Mouse (Mus musculus) stomach, postnatal 0 days (tissue): ENCODE measurements around the gene Fam83g. TPM values are rescaled to one million over a fixed set of nuclear protein-coding genes. Genes with fewer than 3 reads are reported as not detected.

Source experiments
- ATAC-seq: fragments of 200-750 bp; cut with Nextera tagmentation; 2 replicates; pipeline ENCODE4 v1.8.0; 2017; ENCODE audit not compliant: low FRiP score, low TSS enrichment
- DNase-seq: peaks from one replicate; pipeline ENCODE4 v3.0.0-alpha.2; 2016; ENCODE audit warnings: low spot score
- H3K27ac ChIP-seq: fragments of 300-500 bp; sonication (generic); replicated peaks from 2 replicates; pipeline ENCODE4 v1.5.1; 2014; ENCODE audit warnings: mild to moderate bottlenecking, control low read depth
- H3K27me3 ChIP-seq: fragments of 300-500 bp; sonication (generic); 2 replicates; pipeline ENCODE4 v1.6.1; 2014; ENCODE audit warnings: low read length; ENCODE audit not compliant: control insufficient read depth, insufficient read depth
- H3K36me3 ChIP-seq: fragments of 300-500 bp; sonication (generic); 2 replicates; pipeline ENCODE4 v1.6.1; 2014; ENCODE audit warnings: low read length, mixed read lengths; ENCODE audit not compliant: control insufficient read depth, insufficient read depth
- H3K4me1 ChIP-seq: fragments of 300-500 bp; sonication (generic); replicated peaks from 2 replicates; pipeline ENCODE4 v1.6.1; 2014; ENCODE audit warnings: antibody characterized with exemption; ENCODE audit not compliant: control insufficient read depth, insufficient read depth
- H3K4me2 ChIP-seq: fragments of 300-500 bp; sonication (generic); replicated peaks from 2 replicates; pipeline ENCODE4 v1.6.1; 2014; ENCODE audit warnings: low read depth, mild to moderate bottlenecking, control low read depth, moderate library complexity
- H3K4me3 ChIP-seq: fragments of 300-500 bp; sonication (generic); 2 replicates; pipeline ENCODE4 v1.5.1; 2014; ENCODE audit warnings: low read depth, low read length, control low read depth
- H3K9ac ChIP-seq: fragments of 300-500 bp; sonication (generic); 2 replicates; pipeline ENCODE4 v1.6.1; 2014; ENCODE audit warnings: mild to moderate bottlenecking, low read length, control low read depth, mixed read lengths
- H3K9me3 ChIP-seq: fragments of 300-500 bp; sonication (generic); 2 replicates; pipeline ENCODE4 v1.6.1; 2016; ENCODE audit warnings: low read length; ENCODE audit not compliant: control insufficient read depth
- CTCF ChIP-seq: IDR thresholded peaks from 2 replicates; pipeline ENCODE4 v1.5.1; 2016; ENCODE audit warnings: antibody characterized with exemption, low read depth, mild to moderate bottlenecking, moderate library complexity
- EP300 ChIP-seq: optimal IDR thresholded peaks from 2 replicates; pipeline ENCODE3; 2016; ENCODE audit warnings: antibody characterized with exemption
- WGBS: fragments of 180-500 bp; shearing (Covaris S2); extraction: QIAGEN DNeasy Blood & Tissue Kit; methylation state at CpG from one replicate; pipeline ENCODE4 v1.1.7; 2014; 5-methylcytosine and 5-hydroxymethylcytosine counted together
- polyA plus RNA-seq: library from polyadenylated mRNA; unstranded; fragments of >200 nt; fragmentation: Nextera tagmentation; extraction: Ambion mirVana; gene quantifications from 2 replicates; pipeline ENCODE4 v1.2.1, GENCODE M21; 2015

Gene Fam83g
- polyA plus RNA-seq, 1 experiment from 2014 or later: 4.5 TPM

GRCm38 (mm10) chr11:61645357-61645857 lies 38.5 kb upstream of the Fam83g start:
- no peaks in the 10 kb centered on the region for H3K36me3 ChIP-seq
- no peak for ATAC-seq
- DNase-seq: no peak
- no peaks in the 10 kb centered on the region for H3K9me3 ChIP-seq
- H3K9ac ChIP-seq: no peak overlapping the region
- no peak overlapping the region for H3K27ac ChIP-seq
- peaks cover 3% of the 10 kb centered on the region; the same call in 1 of the 2 replicates for H3K4me1 ChIP-seq
- no peaks in the 10 kb centered on the region for H3K27me3 ChIP-seq
- H3K4me2 ChIP-seq: no peak overlapping the region
- TF ChIP-seq EP300 (no peak), CTCF (no peak)
- no peak overlapping the region for H3K4me3 ChIP-seq
- WGBS: 63% methylated on average over 5 of the region's 5 CpGs

- H3K36me3 ChIP-seq: no peaks in the 10 kb centered on the region
- no peaks in the 10 kb centered on the region for H3K9me3 ChIP-seq
- 54% methylated on average over 2 of the region's 2 CpGs for WGBS
- H3K4me2 ChIP-seq: no peak overlapping the region
- no peaks in the 10 kb centered on the region for H3K27me3 ChIP-seq
- no peak for DNase-seq
- peaks cover 3% of the 10 kb centered on the region; the same call in 1 of the 2 replicates for H3K4me1 ChIP-seq
- no peak overlapping the region for H3K27ac ChIP-seq
- no peak overlapping the region for H3K9ac ChIP-seq
- TF ChIP-seq EP300: no peak
- TF ChIP-seq CTCF: no peak
- ATAC-seq: no peak
- no peak overlapping the region for H3K4me3 ChIP-seq
These were observed 37.3 kb upstream of the Fam83g start for GRCm38 (mm10) chr11:61646499-61647039.

DNA sequence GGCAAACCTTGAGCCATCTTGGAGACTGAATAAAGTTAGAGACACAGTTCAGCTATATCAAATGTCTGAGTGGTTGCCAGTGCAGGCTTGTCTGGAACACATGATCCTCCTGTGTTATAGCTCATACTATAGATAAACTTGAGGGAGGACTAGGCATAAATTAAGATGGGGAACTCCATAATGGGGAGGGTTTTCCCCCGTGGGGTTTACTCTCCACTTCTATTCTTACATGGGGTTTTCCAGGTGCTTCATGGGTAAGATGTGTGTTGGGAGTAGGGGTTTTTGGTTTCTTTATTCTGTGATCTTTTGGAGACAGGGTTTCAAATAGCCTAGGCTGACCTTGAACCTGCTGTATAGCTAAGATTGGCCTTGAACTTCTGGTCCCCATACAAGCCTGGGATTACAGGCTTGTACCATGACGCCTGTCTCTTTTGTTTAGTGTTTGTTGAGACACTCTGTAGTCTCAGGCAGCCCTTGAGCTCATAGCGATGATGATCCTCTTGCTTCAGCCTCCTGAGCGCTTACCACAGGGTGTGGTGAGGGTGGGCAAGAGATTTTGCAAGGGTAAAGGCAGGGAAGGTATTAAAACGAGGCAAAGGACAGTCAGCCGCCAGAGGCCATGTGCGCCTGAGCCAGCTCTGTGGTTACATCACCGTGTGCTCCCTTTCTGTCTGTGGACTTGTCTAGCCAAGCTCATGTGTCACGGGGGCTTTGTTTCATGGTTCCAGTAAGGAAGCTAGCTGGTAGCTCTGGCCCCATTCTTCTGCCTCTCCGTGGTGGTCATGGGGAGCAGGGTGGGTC lies 36.6 kb upstream of the Fam83g start:
- H3K27ac ChIP-seq: no peak overlapping the region
- ATAC-seq (no peak), DNase-seq (no peak)
- H3K4me2 ChIP-seq: no peak overlapping the region
- H3K9ac ChIP-seq: no peak overlapping the region
- H3K4me1 ChIP-seq: peaks cover 3% of the 10 kb centered on the region; the same call in 1 of the 2 replicates
- no peaks in the 10 kb centered on the region for H3K27me3 ChIP-seq
- H3K9me3 ChIP-seq: no peaks in the 10 kb centered on the region
- no peaks in the 10 kb centered on the region for H3K36me3 ChIP-seq
- no peak for TF ChIP-seq CTCF
- no peak for TF ChIP-seq EP300
- H3K4me3 ChIP-seq: no peak overlapping the region
- WGBS: 61% methylated on average over 10 of the region's 10 CpGs

DNA sequence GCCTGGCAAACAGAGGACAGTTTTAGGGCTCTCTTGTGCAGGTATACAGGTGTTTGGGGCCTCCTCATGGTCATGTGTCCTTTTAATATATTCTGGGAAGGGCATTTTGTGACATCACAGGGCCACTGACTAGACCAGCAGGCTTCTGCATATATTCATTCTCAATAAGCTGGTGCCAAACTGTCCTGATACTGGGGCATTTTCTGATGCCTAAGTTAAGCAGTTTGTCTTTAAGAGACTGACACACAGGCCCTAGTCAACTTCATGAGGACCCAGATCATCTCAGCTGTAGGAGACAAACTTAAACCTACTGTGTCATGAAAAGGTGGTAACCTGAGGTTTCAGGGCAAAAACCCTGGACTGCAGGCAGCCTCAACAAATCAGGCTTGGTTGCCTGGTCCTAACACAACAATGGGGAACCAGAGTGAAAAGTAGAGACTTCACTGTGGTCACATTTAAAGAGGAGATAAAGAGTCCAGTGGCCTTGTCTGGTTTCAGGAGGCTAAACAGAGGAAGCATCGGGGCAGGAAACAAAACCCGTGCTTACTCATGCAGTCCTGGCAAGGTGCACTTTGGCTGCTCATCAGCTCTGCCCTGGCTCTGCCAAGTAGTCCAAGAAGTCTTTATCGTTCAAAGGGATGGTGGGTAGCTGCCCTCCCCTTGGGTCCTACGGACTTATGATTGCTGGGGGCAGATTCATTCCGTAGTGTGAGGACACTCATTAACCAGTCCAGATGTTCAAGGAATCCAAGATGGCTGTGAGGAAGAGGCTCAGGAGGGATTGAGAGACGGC lies 35.7 kb upstream of the Fam83g start:
- Histone ChIP-seq H3K4me3 (no peak overlapping the region), H3K9me3 (no peaks in the 10 kb centered on the region), H3K36me3 (no peaks in the 10 kb centered on the region), H3K27ac (no peak overlapping the region), H3K9ac (no peak overlapping the region), H3K4me1 (peaks cover 3% of the 10 kb centered on the region; the same call in 1 of the 2 replicates), H3K4me2 (no peak overlapping the region), H3K27me3 (no peaks in the 10 kb centered on the region)
- TF ChIP-seq CTCF (no peak), EP300 (no peak)
- DNase-seq (no peak), ATAC-seq (no peak)
- 66% methylated on average over 6 of the region's 6 CpGs for WGBS

DNA sequence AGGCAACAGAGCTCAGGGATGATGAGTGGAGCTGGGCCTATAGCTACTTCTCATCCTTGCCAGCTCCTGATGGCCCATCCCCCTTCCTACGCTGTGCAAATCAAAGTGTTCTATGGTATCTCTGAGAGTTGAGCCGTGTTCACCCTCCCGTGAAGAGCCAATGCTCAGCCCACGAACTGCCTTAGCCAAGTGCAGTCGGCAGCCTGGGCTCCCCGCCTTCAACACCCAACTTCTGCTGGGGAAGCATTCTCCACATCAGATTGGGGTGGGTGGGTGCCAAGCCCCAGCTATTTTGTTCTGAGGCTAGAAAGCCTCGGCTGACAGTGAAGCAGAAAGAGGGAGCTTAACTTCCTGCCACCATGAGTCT lies 35.2 kb upstream of the Fam83g start:
- ATAC-seq: no peak
- no peak for DNase-seq
- no peak for TF ChIP-seq EP300
- no peak for TF ChIP-seq CTCF

More for the DNA sequence above, 35.2 kb upstream of the Fam83g start:
- H3K36me3 ChIP-seq: no peaks in the 10 kb centered on the region
- no peak overlapping the region for H3K9ac ChIP-seq
- 78% methylated on average over 7 of the region's 7 CpGs for WGBS
- H3K9me3 ChIP-seq: no peaks in the 10 kb centered on the region
- no peaks in the 10 kb centered on the region for H3K27me3 ChIP-seq
- H3K4me2 ChIP-seq: no peak overlapping the region
- H3K4me3 ChIP-seq: no peak overlapping the region
- peaks cover under 1% of the 10 kb centered on the region; the same call in 1 of the 2 replicates for H3K4me1 ChIP-seq
- no peak overlapping the region for H3K27ac ChIP-seq
